Mouse (Mus musculus): ENCODE data around the gene Hcn2. TPM values are rescaled to one million over a fixed set of nuclear protein-coding genes. Genes with fewer than 3 reads are reported as not detected.

Gene Hcn2
- polyA plus RNA-seq, 2 experiments: 0.18 to 0.70 TPM

DNA sequence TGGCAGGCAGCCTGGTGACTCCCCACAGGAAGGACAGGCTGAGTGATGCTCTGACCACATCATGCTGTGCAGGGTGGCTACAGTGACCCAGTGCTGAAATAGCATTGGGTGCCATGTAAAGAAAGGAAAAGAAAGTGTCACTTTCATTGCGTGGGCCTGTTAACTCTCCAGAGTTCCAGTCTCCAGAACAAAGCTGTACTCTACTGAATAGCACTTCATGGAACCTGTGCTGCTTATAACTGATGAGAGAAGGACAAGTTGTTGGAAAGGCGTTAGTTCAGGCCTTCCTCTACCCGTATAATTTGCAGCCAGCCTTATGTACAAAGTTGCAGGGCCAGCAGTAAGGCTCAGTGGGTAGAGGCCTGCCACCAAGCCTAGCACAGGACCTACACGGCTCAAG is 27.7 kb upstream of the Hcn2 start, which contains the start of gene Gzmm:
TSS of gene Gzmm (plus strand) at position 301 of the 400 bp plus-strand sequence.
- no peak within 1 kb of the TSS for H3K4me2 ChIP-seq (replicated peaks; ENCODE audit: low read depth, low read length, severe bottlenecking)
- no peak for ATAC-seq (ENCODE audit: low FRiP score, low read depth)
- DNase-seq (ENCODE audit: low spot score): no peak
- no peak for TF ChIP-seq POLR2A (IDR thresholded peaks at IDR 0.05; ENCODE audit: borderline replicate concordance, extremely low read depth, insufficient read depth, insufficient read length)
- no peaks in the 10 kb centered on the region; the same call in 1 of the 2 replicates for H3K9me3 ChIP-seq (ENCODE audit: control insufficient read depth, low read length)
- H3K4me3 ChIP-seq (replicated peaks; ENCODE audit: low read length): no peak within 1 kb of the TSS
- no peak within 1 kb of the TSS for H3K9ac ChIP-seq (ENCODE audit: low read depth, low read length, severe bottlenecking)
- H3K36me3 ChIP-seq (ENCODE audit: control insufficient read depth, insufficient read depth, low read length): peaks cover 58% of the 10 kb centered on the region
- peaks cover 2% of the 10 kb centered on the region; the same call in 1 of the 2 replicates for H3K4me1 ChIP-seq (ENCODE audit: control insufficient read depth, insufficient read depth, low read length)
- H3K27ac ChIP-seq (replicated peaks; ENCODE audit: low read depth, low read length): no peak within 1 kb of the TSS
- H3K27me3 ChIP-seq (ENCODE audit: control insufficient read depth, insufficient read depth, low read length): no peaks in the 10 kb centered on the region
- 78% methylated on average over 4 of the region's 4 CpGs for WGBS

DNA sequence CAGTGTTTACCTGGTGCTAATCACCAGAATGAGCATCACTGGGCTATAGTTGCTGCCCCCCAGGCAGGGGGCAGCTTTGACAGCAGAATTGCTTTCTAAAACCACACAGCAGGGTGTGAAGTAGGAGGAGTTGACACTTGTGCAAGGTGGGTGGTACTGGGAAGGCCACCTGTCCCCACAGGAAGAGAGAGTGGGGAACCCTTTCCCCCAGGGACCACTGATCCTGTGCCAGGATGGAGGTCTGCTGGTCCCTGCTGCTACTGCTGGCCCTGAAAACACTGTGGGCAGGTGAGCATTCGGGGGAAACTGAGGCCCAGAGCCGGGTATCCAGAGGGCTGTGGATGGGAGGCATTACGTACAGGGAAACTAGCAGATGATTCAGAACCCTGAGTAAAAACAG is 27.3 kb upstream of the Hcn2 start:
- H3K9me3 ChIP-seq (ENCODE audit: control insufficient read depth, low read length): no peaks in the 10 kb centered on the region; the same call in 1 of the 2 replicates
- no peak for ATAC-seq (ENCODE audit: low FRiP score, low read depth)
- 84% methylated on average over 3 of the region's 3 CpGs for WGBS

GRCm38 (mm10) chr10:79691986-79692548 is 24.4 kb upstream of the Hcn2 start:
- ATAC-seq (ENCODE audit: low FRiP score, low read depth) (no peak), DNase-seq (ENCODE audit: low spot score) (no peak)
- Histone ChIP-seq H3K27ac (replicated peaks; ENCODE audit: low read depth, low read length) (no peak overlapping the region), H3K9me3 (ENCODE audit: control insufficient read depth, low read length) (no peaks in the 10 kb centered on the region; the same call in 1 of the 2 replicates), H3K36me3 (ENCODE audit: control insufficient read depth, insufficient read depth, low read length) (peaks cover 24% of the 10 kb centered on the region), H3K27me3 (ENCODE audit: control insufficient read depth, insufficient read depth, low read length) (no peaks in the 10 kb centered on the region), H3K4me1 (ENCODE audit: control insufficient read depth, insufficient read depth, low read length) (peaks cover 27% of the 10 kb centered on the region), H3K9ac (ENCODE audit: low read depth, low read length, severe bottlenecking) (no peak overlapping the region), H3K4me2 (replicated peaks; ENCODE audit: low read depth, low read length, severe bottlenecking) (no peak overlapping the region), H3K4me3 (replicated peaks; ENCODE audit: low read length) (no peak overlapping the region)
- WGBS: 88% methylated on average over 2 of the region's 2 CpGs
- TF ChIP-seq POLR2A (IDR thresholded peaks at IDR 0.05; ENCODE audit: borderline replicate concordance, extremely low read depth, insufficient read depth, insufficient read length): no peak

More for the DNA sequence above, 27.3 kb upstream of the Hcn2 start:
- H3K27ac ChIP-seq (replicated peaks; ENCODE audit: low read depth, low read length): no peak overlapping the region
- no peak for DNase-seq (ENCODE audit: low spot score)
- no peak overlapping the region for H3K4me3 ChIP-seq (replicated peaks; ENCODE audit: low read length)
- H3K4me2 ChIP-seq (replicated peaks; ENCODE audit: low read depth, low read length, severe bottlenecking): no peak overlapping the region
- H3K4me1 ChIP-seq (ENCODE audit: control insufficient read depth, insufficient read depth, low read length): no peaks in the 10 kb centered on the region; the same call in 1 of the 2 replicates
- no peak overlapping the region for H3K9ac ChIP-seq (ENCODE audit: low read depth, low read length, severe bottlenecking)
- no peak for TF ChIP-seq POLR2A (IDR thresholded peaks at IDR 0.05; ENCODE audit: borderline replicate concordance, extremely low read depth, insufficient read depth, insufficient read length)
- peaks cover 53% of the 10 kb centered on the region for H3K36me3 ChIP-seq (ENCODE audit: control insufficient read depth, insufficient read depth, low read length)
- no peaks in the 10 kb centered on the region for H3K27me3 ChIP-seq (ENCODE audit: control insufficient read depth, insufficient read depth, low read length)

GRCm38 (mm10) chr10:79693580-79694378 is 22.7 kb upstream of the Hcn2 start:
- 64% methylated on average over 12 of the region's 12 CpGs for WGBS
- Histone ChIP-seq H3K27ac (replicated peaks; ENCODE audit: low read depth, low read length) (0 out of 2 replicates have a peak overlapping the region, but pooled peaks have one; percentile 84), H3K9me3 (ENCODE audit: control insufficient read depth, low read length) (no peaks in the 10 kb centered on the region; the same call in 1 of the 2 replicates), H3K4me1 (ENCODE audit: control insufficient read depth, insufficient read depth, low read length) (peaks cover 27% of the 10 kb centered on the region), H3K4me3 (replicated peaks; ENCODE audit: low read length) (no peak overlapping the region), H3K27me3 (ENCODE audit: control insufficient read depth, insufficient read depth, low read length) (no peaks in the 10 kb centered on the region), H3K9ac (ENCODE audit: low read depth, low read length, severe bottlenecking) (no peak overlapping the region), H3K36me3 (ENCODE audit: control insufficient read depth, insufficient read depth, low read length) (peaks cover 9% of the 10 kb centered on the region), H3K4me2 (replicated peaks; ENCODE audit: low read depth, low read length, severe bottlenecking) (no peak overlapping the region)
- no peak for TF ChIP-seq POLR2A (IDR thresholded peaks at IDR 0.05; ENCODE audit: borderline replicate concordance, extremely low read depth, insufficient read depth, insufficient read length)
- DNase-seq (ENCODE audit: low spot score) (no peak), ATAC-seq (ENCODE audit: low FRiP score, low read depth) (no peak)

- H3K36me3 ChIP-seq (ENCODE audit: control insufficient read depth, insufficient read depth, low read length): peaks cover 4% of the 10 kb centered on the region
- H3K4me2 ChIP-seq (replicated peaks; ENCODE audit: low read depth, low read length, severe bottlenecking): no peak overlapping the region
- DNase-seq (ENCODE audit: low spot score): no peak
- H3K9me3 ChIP-seq (ENCODE audit: control insufficient read depth, low read length): no peaks in the 10 kb centered on the region; the same call in 1 of the 2 replicates
- WGBS: 67% methylated on average over 6 of the region's 6 CpGs
- H3K4me3 ChIP-seq (replicated peaks; ENCODE audit: low read length): no peak overlapping the region
- ATAC-seq (ENCODE audit: low FRiP score, low read depth): no peak
- no peak overlapping the region for H3K9ac ChIP-seq (ENCODE audit: low read depth, low read length, severe bottlenecking)
- peaks cover 27% of the 10 kb centered on the region for H3K4me1 ChIP-seq (ENCODE audit: control insufficient read depth, insufficient read depth, low read length)
- no peaks in the 10 kb centered on the region for H3K27me3 ChIP-seq (ENCODE audit: control insufficient read depth, insufficient read depth, low read length)
- H3K27ac ChIP-seq (replicated peaks; ENCODE audit: low read depth, low read length): peak overlapping the region; percentile 84; the same call in 1 of the 2 replicates
- TF ChIP-seq POLR2A (IDR thresholded peaks at IDR 0.05; ENCODE audit: borderline replicate concordance, extremely low read depth, insufficient read depth, insufficient read length): no peak
These were observed 22.1 kb upstream of the Hcn2 start for GRCm38 (mm10) chr10:79694379-79694655.
